Mouse (Mus musculus) gastrocnemius, adult 18-20 months (tissue): ENCODE measurements around the gene Zmynd15. TPM values are rescaled to one million over a fixed set of nuclear protein-coding genes. Genes with fewer than 3 reads are reported as not detected.
"Not testable (repeated sequence)": the region's sequence is repeated elsewhere in the genome, so short reads cannot be mapped to it uniquely, and the experiment has no call there.

Experiments
- DNase-seq: peaks from one replicate; pipeline ENCODE4 v3.0.0; 2021; ENCODE audit warnings: low spot score
- total RNA-seq, 2 experiments: library from RNA; stranded (reverse); gene quantifications; 2 replicates each; pipeline ENCODE4 v1.2.3; 2021

Gene Zmynd15
- total RNA-seq, 2 experiments from 2014 or later: 0.19 to 0.25 TPM

- DNase-seq: no peak
These were observed 11.9 kb upstream of the Zmynd15 start for GRCm38 (mm10) chr11:70447373-70447772.

GRCm38 (mm10) chr11:70450926-70451325 is 8.3 kb upstream of the Zmynd15 start:
- DNase-seq: no peak

GRCm38 (mm10) chr11:70451797-70452498 is 7.3 kb upstream of the Zmynd15 start, which contains the start of gene Med11:
Med11 (plus strand) TSS chr11:70451919.
- DNase-seq: peak; percentile 98

- no peak for DNase-seq
These were observed 5.8 kb upstream of the Zmynd15 start for GRCm38 (mm10) chr11:70453261-70454044.

GRCm38 (mm10) chr11:70459601-70460101 is 418 bp downstream of the Zmynd15 start, which contains the start of gene Cxcl16:
Cxcl16 (minus strand) TSS chr11:70459984.
- DNase-seq: peak; percentile 39

- DNase-seq: no peak
These were observed 4.7 kb downstream of the Zmynd15 start for GRCm38 (mm10) chr11:70463970-70464369.

- no peak for DNase-seq
These were observed 6.0 kb downstream of the Zmynd15 start for GRCm38 (mm10) chr11:70465211-70465610.

- no peak for DNase-seq
These were observed 6.6 kb downstream of the Zmynd15 start for GRCm38 (mm10) chr11:70465824-70466223.

- no peak for DNase-seq
These were observed 8.8 kb downstream of the Zmynd15 start for GRCm38 (mm10) chr11:70467902-70468619.

- no peak for DNase-seq
These were observed 10.5 kb downstream of the Zmynd15 start for GRCm38 (mm10) chr11:70469764-70470163.

- no peak for DNase-seq
These were observed 13.5 kb downstream of the Zmynd15 start for GRCm38 (mm10) chr11:70472716-70473115.

GRCm38 (mm10) chr11:70473291-70473690 is 14.1 kb downstream of the Zmynd15 start:
- not testable (repeated sequence) for DNase-seq

GRCm38 (mm10) chr11:70474872-70475534 is 15.8 kb downstream of the Zmynd15 start:
- no peak for DNase-seq

GRCm38 (mm10) chr11:70485498-70485897 is 26.3 kb downstream of the Zmynd15 start:
- no peak for DNase-seq

GRCm38 (mm10) chr11:70487816-70488215 is 28.6 kb downstream of the Zmynd15 start:
- DNase-seq: peak; percentile 15

GRCm38 (mm10) chr11:70489138-70489537 is 29.9 kb downstream of the Zmynd15 start:
- DNase-seq: peak; percentile 79

- no peak for DNase-seq
These were observed 30.5 kb downstream of the Zmynd15 start for GRCm38 (mm10) chr11:70489684-70490083.

- peak; percentile 24 for DNase-seq
These were observed 40.6 kb downstream of the Zmynd15 start for GRCm38 (mm10) chr11:70499566-70500475.

- no peak for DNase-seq
These were observed 41.2 kb downstream of the Zmynd15 start for GRCm38 (mm10) chr11:70500476-70500812.

- no peak for DNase-seq
These were observed 42.8 kb downstream of the Zmynd15 start for GRCm38 (mm10) chr11:70502018-70502417.
